Mouse (Mus musculus): Measurements from ENCODE around the gene Nf1.

- TF ChIP-seq CTCF (IDR thresholded peaks at IDR 0.05) (no peak), EP300 (IDR thresholded peaks at IDR 0.05) (no peak)
Measured at GRCm38 (mm10) chr11:79306996-79307395, 32.5 kb upstream of the Nf1 start.
